Mouse (Mus musculus): ENCODE measurements around the gene Vipas39.

The Vipas39 gene

DNA sequence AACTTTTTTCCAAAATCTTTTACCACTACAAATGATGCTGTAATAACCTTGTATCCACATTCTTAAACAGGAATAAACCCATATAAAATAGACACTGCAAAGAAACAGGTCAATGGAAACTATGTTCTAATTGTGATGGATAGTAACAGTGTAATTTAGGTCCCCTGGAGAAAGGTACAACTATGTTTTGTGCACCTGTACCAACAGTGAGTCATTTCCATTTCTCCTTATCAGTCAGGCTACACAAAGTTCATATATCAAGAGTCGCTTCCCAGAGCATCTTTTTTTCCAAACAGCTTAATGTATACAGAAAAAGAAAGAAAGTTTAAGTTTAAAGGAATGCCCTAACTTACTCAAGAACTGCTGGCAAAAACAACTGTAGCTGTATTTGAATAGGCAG lies 71.0 kb downstream of the Vipas39 start:
- DNase-seq, result no peak

DNA sequence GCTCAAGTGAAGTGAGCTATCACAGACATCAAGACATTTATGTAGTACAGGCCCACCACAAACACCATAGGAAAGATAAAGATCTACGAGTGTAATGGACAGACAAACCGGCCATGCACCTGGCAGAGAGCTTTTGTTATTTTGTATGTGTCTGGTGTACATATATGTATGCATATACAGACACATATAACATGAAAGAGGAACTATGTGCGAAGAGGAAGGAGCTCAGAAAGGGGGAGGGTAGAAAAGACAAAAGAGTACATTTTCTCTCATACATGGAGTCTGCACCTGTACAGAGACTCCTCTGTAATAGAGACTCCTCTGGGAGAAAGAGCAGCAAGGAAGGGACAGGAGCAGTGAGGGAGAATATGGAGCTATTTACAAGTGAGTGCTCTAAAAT lies 73.0 kb downstream of the Vipas39 start:
- DNase-seq, result no peak

Measured in thymus, postnatal 4 days (tissue).